Mouse (Mus musculus) olfactory bulb, adult 2 months (tissue): ENCODE results near the gene Fhit.

Source experiments
- CTCF ChIP-seq: fragments of 200-500 bp; IDR thresholded peaks from 2 replicates; pipeline ENCODE4 v1.5.1; 2012; ENCODE audit warnings: low read depth, mild to moderate bottlenecking, low read length, moderate library complexity; ENCODE audit not compliant: insufficient read depth
- POLR2A ChIP-seq: fragments of 200-500 bp; IDR thresholded peaks from 2 replicates; pipeline ENCODE4 v1.6.1; 2012; ENCODE audit warnings: mild to moderate bottlenecking, low read depth, low read length, moderate library complexity; ENCODE audit not compliant: insufficient read depth

GRCm38 (mm10) chr14:10023382-10023781 lies 1138.5 kb downstream of the Fhit start:
- TF ChIP-seq CTCF (no peak), POLR2A (no peak)
